ENCODE assay signal across 19 mouse cellular contexts in the genomic region with DNA sequence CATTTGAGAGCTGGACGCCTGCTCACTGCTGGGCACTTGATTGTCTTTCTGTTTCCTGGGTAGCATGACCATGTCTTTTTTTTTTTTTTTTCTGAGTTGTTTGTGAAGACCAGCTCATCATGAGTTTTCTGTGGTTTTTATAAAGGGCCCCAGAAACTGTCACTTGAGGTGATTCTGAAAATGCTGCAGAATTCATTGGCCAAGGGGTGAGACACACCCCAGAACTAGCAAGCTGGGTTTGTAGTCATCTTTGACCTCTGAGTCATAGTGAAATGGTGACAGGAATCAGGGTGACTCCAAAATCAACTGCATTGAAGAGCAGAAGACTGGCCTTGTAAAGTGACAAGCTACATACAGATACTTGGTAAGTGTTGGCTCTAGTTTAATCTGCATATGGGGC.
"Had no signal": no experiment of that assay in that cellular context is flagged by ENCODE, and none has a peak within 500 bp of the region (broad histone marks: within the 10 kb centered on the region; RNA-seq: fewer than 3 reads in every experiment).

No protein-coding gene starts in this region.

- DNase-seq: lung, adult 18-20 months; lung, embryonic 14.5 days; lung, postnatal 10 days; lung, postnatal 4 days; midbrain, embryonic 14.5 days; retina, postnatal 1 day; right cerebral cortex, adult 18-20 months; right cerebral cortex, postnatal 25 days; thymus, adult 2 months; thymus, postnatal 25 days; thymus, postnatal 4 days had no signal

- H3K27ac ChIP-seq: midbrain, embryonic 10.5 days; midbrain, embryonic 12.5 days; neural tube, embryonic 13.5 days; neural tube, embryonic 15.5 days; stomach, embryonic 15.5 days; stomach, postnatal 0 days had no signal

- H3K27me3 ChIP-seq: midbrain, embryonic 12.5 days; neural tube, embryonic 13.5 days; neural tube, embryonic 15.5 days; stomach, embryonic 15.5 days had no signal

- H3K9ac ChIP-seq: lung, embryonic 14.5 days; midbrain, embryonic 12.5 days; neural tube, embryonic 13.5 days; neural tube, embryonic 15.5 days; stomach, embryonic 15.5 days had no signal

- H3K36me3 ChIP-seq: midbrain, embryonic 10.5 days; midbrain, embryonic 12.5 days; neural tube, embryonic 13.5 days; neural tube, embryonic 15.5 days; stomach, embryonic 15.5 days had no signal

- H3K9me3 ChIP-seq: midbrain, embryonic 10.5 days; midbrain, embryonic 12.5 days; neural tube, embryonic 13.5 days; neural tube, embryonic 15.5 days; stomach, embryonic 15.5 days had no signal

- H3K4me2 ChIP-seq: lung, embryonic 14.5 days; midbrain, embryonic 12.5 days; neural tube, embryonic 13.5 days; neural tube, embryonic 15.5 days; stomach, embryonic 15.5 days had no signal

- H3K4me3 ChIP-seq: midbrain, embryonic 10.5 days; midbrain, embryonic 12.5 days; myocyte; neural tube, embryonic 13.5 days; neural tube, embryonic 15.5 days; stomach, embryonic 15.5 days had no signal

- ATAC-seq: midbrain, embryonic 16.5 days had no signal

- H3K4me1 ChIP-seq: stomach, embryonic 15.5 days had no signal
